Comparison of ENCODE assay signal across 8 mouse cellular contexts in genomic region chr2:115385207-115386168, GRCm38 (mm10).
DNase-seq lines count a peak whose midpoint lies in the region; ATAC-seq lines count a peak whose summit lies in the region.

No protein-coding gene starts in this region.

- H3K9me3 ChIP-seq in intestine, embryonic 15.5 days, result no peaks in the 10 kb centered on the region
- no peaks in the 10 kb centered on the region for H3K9me3 ChIP-seq in forebrain, embryonic 12.5 days

- H3K9ac ChIP-seq in intestine, embryonic 15.5 days, result no peak overlapping the region
- H3K9ac ChIP-seq in forebrain, embryonic 12.5 days, result no peak overlapping the region

- DNase-seq in embryo, embryonic 10 days (ENCODE audit: low spot score), result peak; percentile 23
- no peak for DNase-seq in embryo, embryonic 9.5 days (ENCODE audit: extremely low spot score)
- peak; percentile 81 for DNase-seq in NIH3T3 (ENCODE audit: low read depth)
- peak; percentile 18 for DNase-seq in lung, postnatal 10 days
- DNase-seq in urinary bladder, postnatal 36 days (ENCODE audit: low spot score in 2 of 2), result no peak
- DNase-seq in right cerebral cortex, postnatal 4 days, result no peak

- H3K36me3 ChIP-seq in intestine, embryonic 15.5 days, result no peaks in the 10 kb centered on the region
- no peaks in the 10 kb centered on the region for H3K36me3 ChIP-seq in forebrain, embryonic 12.5 days (replicated peaks)

- 0 out of 2 replicates have a peak overlapping the region, but pooled peaks have one; percentile 19 for H3K4me2 ChIP-seq in intestine, embryonic 15.5 days (replicated peaks)
- H3K4me2 ChIP-seq in forebrain, embryonic 12.5 days, result no peak overlapping the region

- H3K4me3 ChIP-seq in intestine, embryonic 15.5 days (replicated peaks), result no peak overlapping the region
- H3K4me3 ChIP-seq in forebrain, embryonic 12.5 days (replicated peaks), result no peak overlapping the region

- H3K27ac ChIP-seq in intestine, embryonic 15.5 days, result peak overlapping the region; percentile 72
- H3K27ac ChIP-seq in forebrain, embryonic 12.5 days, result no peak overlapping the region

- H3K27me3 ChIP-seq in intestine, embryonic 15.5 days (replicated peaks), result no peaks in the 10 kb centered on the region
- no peaks in the 10 kb centered on the region; the same call in 1 of the 2 replicates for H3K27me3 ChIP-seq in forebrain, embryonic 12.5 days

- 35% methylated on average over 16 of the region's 16 CpGs for WGBS in intestine, embryonic 15.5 days
- WGBS in forebrain, embryonic 12.5 days, result 61% methylated on average over 16 of the region's 16 CpGs

- peaks cover 6% of the 10 kb centered on the region for H3K4me1 ChIP-seq in intestine, embryonic 15.5 days (replicated peaks)
- H3K4me1 ChIP-seq in forebrain, embryonic 12.5 days, result peaks cover 17% of the 10 kb centered on the region

- ATAC-seq in intestine, embryonic 15.5 days, result peak; percentile 81
- no peak for ATAC-seq in forebrain, embryonic 12.5 days (ENCODE audit: low FRiP score)

Comparison
In these comparisons a context has a peak if more than half of its experiments do, and no peak if none do; other contexts are left out.
1. DNase-seq: peak in embryo, embryonic 10 days (single experiment), NIH3T3 (single experiment) and lung, postnatal 10 days (single experiment); none in embryo, embryonic 9.5 days (single experiment), urinary bladder, postnatal 36 days (0 of 2) and right cerebral cortex, postnatal 4 days (single experiment).